Mouse (Mus musculus): ENCODE measurements around the gene Nudt6. TPM values are rescaled to one million over a fixed set of nuclear protein-coding genes. Genes with fewer than 3 reads are reported as not detected.

The Nudt6 gene
- total RNA-seq (2018; cell fraction: chromatin; rRNA removed) = 1 to 10 TPM in 25 of 26 experiments, not detected in 1; 1.2 to 9.3 (median 4.4) TPM
- total RNA-seq (2018; cell fraction: cytosol; rRNA removed) = 1 to 10 TPM; 1.4 to 5.8 (median 3.8) TPM
- total RNA-seq (2018; cell fraction: nucleus; rRNA removed) = 10 to 100 TPM in 1 of 26 experiments, 1 to 10 TPM in 21, under 1 TPM in 1, not detected in 3; 0.89 to 11.3 (median 4.5) TPM
- 4.8 to 5.7 TPM (median 5.6 TPM) in 3 replicates for polyA plus RNA-seq (2018)

GRCm38 (mm10) chr3:37420072-37420471 is at the start of gene Nudt6:
Gene Nudt6, minus strand, starts transcription at chr3:37420211.
- Histone ChIP-seq H3K79me2 (ENCODE audit: inconsistent target) (peaks cover 45% of the 10 kb centered on the region), H3K27ac (peak within 1 kb of the TSS; percentile 75), H3K4me3 (ENCODE audit: inconsistent target) (peak within 1 kb of the TSS; percentile 70), H3K36me3 (ENCODE audit: inconsistent target) (no peaks in the 10 kb centered on the region)
- 0% methylated on average over 50 of the region's 50 CpGs for WGBS (ENCODE audit: missing documents)

GRCm38 (mm10) chr3:37469353-37469752 is 49.3 kb upstream of the Nudt6 start:
- WGBS (ENCODE audit: missing documents) = 77% methylated on average over 4 of the region's 4 CpGs
- H3K36me3 ChIP-seq (ENCODE audit: inconsistent target) = no peaks in the 10 kb centered on the region
- no peak overlapping the region for H3K4me3 ChIP-seq (ENCODE audit: inconsistent target)
- no peaks in the 10 kb centered on the region for H3K79me2 ChIP-seq (ENCODE audit: inconsistent target)
- H3K27ac ChIP-seq = no peak overlapping the region

GRCm38 (mm10) chr3:37468170-37468569 is 48.2 kb upstream of the Nudt6 start:
- Histone ChIP-seq H3K27ac (no peak overlapping the region), H3K79me2 (ENCODE audit: inconsistent target) (no peaks in the 10 kb centered on the region), H3K4me3 (ENCODE audit: inconsistent target) (no peak overlapping the region), H3K36me3 (ENCODE audit: inconsistent target) (no peaks in the 10 kb centered on the region)
- 94% methylated on average over 2 of the region's 2 CpGs for WGBS (ENCODE audit: missing documents)

GRCm38 (mm10) chr3:37455992-37456391 is 36.0 kb upstream of the Nudt6 start:
- H3K4me3 ChIP-seq (ENCODE audit: inconsistent target) = no peak overlapping the region
- no peak overlapping the region for H3K27ac ChIP-seq
- WGBS (ENCODE audit: missing documents) = 83% methylated on average over 1 of the region's 1 CpGs

GRCm38 (mm10) chr3:37443409-37443808 is 23.4 kb upstream of the Nudt6 start:
- no peak overlapping the region for H3K27ac ChIP-seq
- WGBS (ENCODE audit: missing documents) = 100% methylated on average over 2 of the region's 2 CpGs
- peaks cover 5% of the 10 kb centered on the region for H3K36me3 ChIP-seq (ENCODE audit: inconsistent target)
- no peaks in the 10 kb centered on the region for H3K79me2 ChIP-seq (ENCODE audit: inconsistent target)
- no peak overlapping the region for H3K4me3 ChIP-seq (ENCODE audit: inconsistent target)

More at GRCm38 (mm10) chr3:37455992-37456391, 36.0 kb upstream of the Nudt6 start:
- H3K79me2 ChIP-seq (ENCODE audit: inconsistent target) = no peaks in the 10 kb centered on the region
- H3K36me3 ChIP-seq (ENCODE audit: inconsistent target) = peaks cover 5% of the 10 kb centered on the region; the same call in 1 of the 2 replicates

- H3K79me2 ChIP-seq (ENCODE audit: inconsistent target) = no peaks in the 10 kb centered on the region
- no peak overlapping the region for H3K4me3 ChIP-seq (ENCODE audit: inconsistent target)
- 100% methylated on average over 1 of the region's 1 CpGs for WGBS (ENCODE audit: missing documents)
- H3K36me3 ChIP-seq (ENCODE audit: inconsistent target) = peaks cover 8% of the 10 kb centered on the region
- H3K27ac ChIP-seq = no peak overlapping the region
Measured at GRCm38 (mm10) chr3:37439770-37440169, 19.8 kb upstream of the Nudt6 start.

GRCm38 (mm10) chr3:37430359-37430758 is 10.3 kb upstream of the Nudt6 start:
- Histone ChIP-seq H3K36me3 (ENCODE audit: inconsistent target) (peaks cover 19% of the 10 kb centered on the region; the same call in 1 of the 2 replicates), H3K27ac (no peak overlapping the region), H3K79me2 (ENCODE audit: inconsistent target) (peaks cover under 1% of the 10 kb centered on the region; the same call in 1 of the 2 replicates), H3K4me3 (ENCODE audit: inconsistent target) (no peak overlapping the region)

GRCm38 (mm10) chr3:37426069-37426468 is 6.1 kb upstream of the Nudt6 start:
- peaks cover 43% of the 10 kb centered on the region for H3K79me2 ChIP-seq (ENCODE audit: inconsistent target)
- 94% methylated on average over 3 of the region's 3 CpGs for WGBS (ENCODE audit: missing documents)
- H3K27ac ChIP-seq = no peak overlapping the region
- H3K4me3 ChIP-seq (ENCODE audit: inconsistent target) = no peak overlapping the region
- peaks cover 19% of the 10 kb centered on the region; the same call in 1 of the 2 replicates for H3K36me3 ChIP-seq (ENCODE audit: inconsistent target)

- Histone ChIP-seq H3K36me3 (ENCODE audit: inconsistent target) (no peaks in the 10 kb centered on the region; the same call in 1 of the 2 replicates), H3K27ac (peak overlapping the region; percentile 42), H3K4me3 (ENCODE audit: inconsistent target) (peak overlapping the region; percentile 62), H3K79me2 (ENCODE audit: inconsistent target) (peaks cover 48% of the 10 kb centered on the region)
- WGBS (ENCODE audit: missing documents) = 26% methylated on average over 3 of the region's 3 CpGs
Measured at GRCm38 (mm10) chr3:37421179-37421578, 1.2 kb upstream of the Nudt6 start.

- Histone ChIP-seq H3K27ac (peak overlapping the region; percentile 42), H3K36me3 (ENCODE audit: inconsistent target) (no peaks in the 10 kb centered on the region), H3K79me2 (ENCODE audit: inconsistent target) (peaks cover 48% of the 10 kb centered on the region), H3K4me3 (ENCODE audit: inconsistent target) (peak overlapping the region; percentile 62)
- WGBS (ENCODE audit: missing documents) = 0% methylated on average over 24 of the region's 24 CpGs
Measured at GRCm38 (mm10) chr3:37420641-37421040, 630 bp upstream of the Nudt6 start.

GRCm38 (mm10) chr3:37419458-37419991 is 486 bp downstream of the Nudt6 start, which contains the start of gene Spata5:
Gene Spata5, plus strand, starts transcription at chr3:37419896.
- Histone ChIP-seq H3K36me3 (ENCODE audit: inconsistent target) (no peaks in the 10 kb centered on the region), H3K4me3 (ENCODE audit: inconsistent target) (peak within 1 kb of the TSS; percentile 70), H3K79me2 (ENCODE audit: inconsistent target) (peaks cover 39% of the 10 kb centered on the region), H3K27ac (peak within 1 kb of the TSS; percentile 75)
- WGBS (ENCODE audit: missing documents) = under 1% methylated on average over 27 of the region's 50 CpGs

GRCm38 (mm10) chr3:37418961-37419457 is 1.0 kb downstream of the Nudt6 start:
- Histone ChIP-seq H3K4me3 (ENCODE audit: inconsistent target) (peak overlapping the region; percentile 70), H3K27ac (peak overlapping the region; percentile 72), H3K79me2 (ENCODE audit: inconsistent target) (peaks cover 34% of the 10 kb centered on the region), H3K36me3 (ENCODE audit: inconsistent target) (no peaks in the 10 kb centered on the region)
- WGBS (ENCODE audit: missing documents) = 1% methylated on average over 24 of the region's 30 CpGs

GRCm38 (mm10) chr3:37418341-37418740 is 1.7 kb downstream of the Nudt6 start:
- no peaks in the 10 kb centered on the region for H3K36me3 ChIP-seq (ENCODE audit: inconsistent target)
- H3K4me3 ChIP-seq (ENCODE audit: inconsistent target) = peak overlapping the region; percentile 70
- WGBS (ENCODE audit: missing documents) = 86% methylated on average over 5 of the region's 5 CpGs
- H3K27ac ChIP-seq = peak overlapping the region; percentile 72
- peaks cover 27% of the 10 kb centered on the region for H3K79me2 ChIP-seq (ENCODE audit: inconsistent target)

- WGBS (ENCODE audit: missing documents) = 67% methylated on average over 14 of the region's 14 CpGs
- no peak overlapping the region for H3K4me3 ChIP-seq (ENCODE audit: inconsistent target)
- H3K79me2 ChIP-seq (ENCODE audit: inconsistent target) = no peaks in the 10 kb centered on the region
- no peak overlapping the region for H3K27ac ChIP-seq
- H3K36me3 ChIP-seq (ENCODE audit: inconsistent target) = no peaks in the 10 kb centered on the region
Measured at GRCm38 (mm10) chr3:37414413-37414960, 5.5 kb downstream of the Nudt6 start.

GRCm38 (mm10) chr3:37413446-37413845 is 6.6 kb downstream of the Nudt6 start:
- Histone ChIP-seq H3K36me3 (ENCODE audit: inconsistent target) (no peaks in the 10 kb centered on the region), H3K79me2 (ENCODE audit: inconsistent target) (no peaks in the 10 kb centered on the region), H3K4me3 (ENCODE audit: inconsistent target) (no peak overlapping the region), H3K27ac (no peak overlapping the region)
- WGBS (ENCODE audit: missing documents) = 84% methylated on average over 3 of the region's 3 CpGs

Measured in macrophage (primary cell).